Mouse (Mus musculus): Measurements from ENCODE around the gene Lhfp.
"Not testable (repeated sequence)": the region's sequence is repeated elsewhere in the genome, so short reads cannot be mapped to it uniquely, and the experiment has no call there.

Lhfp gene

DNA sequence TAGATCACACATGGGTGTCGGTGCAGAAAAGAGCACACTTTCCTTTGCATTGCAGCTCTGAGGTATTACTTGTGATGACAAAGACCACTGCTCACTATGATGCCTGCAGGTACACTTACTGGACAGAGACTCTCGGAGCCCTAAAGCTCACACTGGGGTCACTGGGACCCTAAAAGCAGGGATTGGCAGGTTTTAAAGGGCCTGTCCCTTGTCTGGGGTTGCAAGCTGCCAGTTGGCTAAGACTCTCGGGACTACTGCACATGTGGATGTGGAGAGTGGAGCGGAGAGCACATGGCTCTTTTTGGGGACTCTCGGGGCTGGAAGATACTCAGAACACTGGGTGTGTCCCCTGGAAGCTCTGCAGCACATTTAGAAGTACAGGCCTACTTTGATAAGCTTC, 182.8 kb downstream of the Lhfp start:
- DNase-seq = no peak

DNA sequence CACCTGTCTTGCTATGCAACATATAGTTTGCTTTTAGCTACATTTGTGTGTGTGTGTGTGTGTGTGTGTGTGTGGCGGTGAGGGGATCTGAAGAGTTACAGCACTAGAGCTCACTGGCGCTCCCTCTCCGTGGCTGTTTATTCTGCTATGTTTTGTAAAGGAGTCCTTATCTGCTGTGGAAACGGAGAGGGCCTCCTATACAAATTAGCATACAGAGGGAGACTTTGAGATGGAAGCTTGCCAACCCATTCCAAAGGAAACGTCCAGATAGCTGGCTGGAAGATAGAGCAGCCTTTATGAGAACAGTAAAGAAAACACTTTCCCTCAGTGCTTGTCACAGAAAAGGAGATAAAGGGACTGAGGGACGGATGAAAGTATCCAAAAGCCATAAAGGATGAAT, 184.4 kb downstream of the Lhfp start:
- no peak for DNase-seq

- no peak for DNase-seq
Measured at GRCm38 (mm10) chr3:53226223-53226622, 184.9 kb downstream of the Lhfp start.

- no peak for DNase-seq
Measured at GRCm38 (mm10) chr3:53227866-53228265, 186.5 kb downstream of the Lhfp start.

DNA sequence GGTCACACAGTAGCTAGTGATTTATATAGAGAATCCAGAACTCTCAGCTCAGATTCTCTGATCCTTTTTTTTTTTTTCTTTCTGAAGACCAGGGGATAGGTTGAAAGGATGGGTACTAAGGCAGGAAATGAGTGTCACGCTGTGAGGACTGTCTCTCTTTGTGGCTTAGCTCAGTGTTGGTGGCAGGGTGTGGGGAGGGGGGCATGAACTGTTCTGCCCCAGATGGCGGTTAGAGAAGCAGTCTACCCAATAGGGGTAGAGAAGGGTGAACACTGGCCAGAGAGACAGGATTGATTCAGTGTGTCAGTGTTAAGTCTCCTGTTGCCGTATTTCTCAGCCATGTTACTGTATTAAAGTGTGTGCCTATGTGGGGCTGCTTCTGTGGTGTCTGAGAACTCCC, 189.2 kb downstream of the Lhfp start:
- DNase-seq = no peak

DNA sequence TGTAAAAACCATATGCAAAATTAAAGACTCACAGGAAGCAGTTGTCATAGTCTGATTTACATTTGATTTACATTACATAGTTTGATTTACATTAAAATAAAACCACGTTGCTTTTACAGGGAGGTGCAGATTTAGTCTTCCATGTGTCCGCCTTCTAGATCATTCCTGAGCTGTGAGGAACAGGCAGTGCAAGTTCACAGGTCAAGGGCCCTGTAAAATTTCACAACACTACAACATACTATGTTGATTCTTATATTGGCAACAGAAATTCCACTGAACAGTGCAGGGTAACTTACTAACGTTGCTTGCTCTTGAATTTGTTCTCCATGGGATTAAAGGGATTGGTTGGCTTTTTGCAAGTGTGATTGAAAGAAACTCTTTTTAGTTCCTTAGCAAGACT, 189.8 kb downstream of the Lhfp start:
- no peak for DNase-seq

GRCm38 (mm10) chr3:53232411-53232810, 191.1 kb downstream of the Lhfp start:
- DNase-seq = not testable (repeated sequence)

DNA sequence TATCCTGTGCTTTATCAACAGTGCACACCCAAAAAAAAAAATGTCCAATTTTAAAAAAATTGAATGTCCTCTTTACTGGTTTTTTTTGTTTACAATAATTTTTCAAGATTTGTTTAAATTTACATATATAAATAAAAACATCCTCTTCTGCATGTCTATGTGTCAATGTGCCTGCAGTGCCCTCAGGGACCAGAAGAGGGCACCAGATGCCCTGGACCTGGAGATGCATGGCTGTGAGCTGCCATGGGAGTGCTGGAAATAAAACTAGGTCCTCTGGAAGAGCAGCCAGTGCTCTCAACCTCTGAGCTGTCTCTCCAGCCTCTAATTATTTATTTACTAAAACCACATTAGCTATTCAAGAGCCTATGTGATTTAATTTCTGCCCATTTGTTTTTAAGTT, 193.4 kb downstream of the Lhfp start:
- DNase-seq = no peak

GRCm38 (mm10) chr3:53236471-53236870, 195.1 kb downstream of the Lhfp start:
- no peak for DNase-seq

DNA sequence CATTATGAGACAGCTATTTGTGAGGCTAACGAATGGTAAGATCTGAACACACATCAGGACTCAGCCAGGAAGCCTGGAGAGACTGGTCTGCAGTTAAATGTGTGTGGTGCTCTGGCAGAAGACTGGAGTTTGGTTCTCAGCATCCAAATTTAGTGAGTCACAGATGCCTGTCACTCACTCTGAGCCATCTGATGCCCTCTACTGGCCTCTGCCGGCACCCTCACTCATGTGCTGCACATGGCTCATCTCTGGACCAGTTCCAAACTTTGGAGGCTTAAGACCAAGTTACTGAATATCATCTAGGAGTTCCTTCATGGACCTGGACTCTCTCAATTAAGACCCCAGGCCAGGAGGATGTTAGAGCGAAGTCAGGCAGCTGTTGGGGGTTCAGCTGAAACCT, 198.8 kb downstream of the Lhfp start:
- no peak for DNase-seq

- no peak for DNase-seq
Measured at GRCm38 (mm10) chr3:53245571-53246208, 204.4 kb downstream of the Lhfp start.

GRCm38 (mm10) chr3:53247102-53247501, 205.8 kb downstream of the Lhfp start:
- peak; percentile 19 for DNase-seq

- no peak for DNase-seq
Measured at GRCm38 (mm10) chr3:53248158-53248874, 207.0 kb downstream of the Lhfp start.

DNA sequence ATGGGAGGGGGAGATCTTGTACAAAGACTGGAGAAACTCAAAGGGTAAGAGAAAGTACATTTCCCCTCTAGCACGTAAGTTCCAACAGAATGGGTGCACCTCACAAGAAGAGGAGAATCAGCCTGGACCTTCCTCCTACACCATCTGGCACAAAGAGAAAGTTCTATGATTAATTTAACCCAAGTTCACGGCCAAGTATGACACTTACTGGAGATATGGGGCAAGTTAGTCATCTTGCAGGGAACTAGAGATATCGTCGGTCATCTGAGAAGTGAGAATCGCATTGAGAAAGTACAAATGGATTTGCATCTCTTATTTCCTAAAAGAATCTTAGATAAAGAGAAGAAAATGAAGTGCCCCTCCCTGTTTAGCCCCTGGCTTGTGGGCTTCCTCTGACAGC, 211.2 kb downstream of the Lhfp start:
- no peak for DNase-seq

GRCm38 (mm10) chr3:53253223-53253832, 212.0 kb downstream of the Lhfp start:
- peak; percentile 9 for DNase-seq

GRCm38 (mm10) chr3:53258657-53259158, 217.4 kb downstream of the Lhfp start:
- no peak for DNase-seq

- DNase-seq = no peak
Measured at GRCm38 (mm10) chr3:53266116-53266515, 224.8 kb downstream of the Lhfp start.

GRCm38 (mm10) chr3:53267046-53267445, 225.7 kb downstream of the Lhfp start:
- DNase-seq = no peak

- no peak for DNase-seq
Measured at GRCm38 (mm10) chr3:53273220-53273619, 231.9 kb downstream of the Lhfp start.

GRCm38 (mm10) chr3:53277993-53278392, 236.7 kb downstream of the Lhfp start:
- DNase-seq = no peak

GRCm38 (mm10) chr3:53282005-53282404, 240.7 kb downstream of the Lhfp start:
- not testable (repeated sequence) for DNase-seq

- no peak for DNase-seq
Measured at GRCm38 (mm10) chr3:53284023-53284422, 242.7 kb downstream of the Lhfp start.

DNA sequence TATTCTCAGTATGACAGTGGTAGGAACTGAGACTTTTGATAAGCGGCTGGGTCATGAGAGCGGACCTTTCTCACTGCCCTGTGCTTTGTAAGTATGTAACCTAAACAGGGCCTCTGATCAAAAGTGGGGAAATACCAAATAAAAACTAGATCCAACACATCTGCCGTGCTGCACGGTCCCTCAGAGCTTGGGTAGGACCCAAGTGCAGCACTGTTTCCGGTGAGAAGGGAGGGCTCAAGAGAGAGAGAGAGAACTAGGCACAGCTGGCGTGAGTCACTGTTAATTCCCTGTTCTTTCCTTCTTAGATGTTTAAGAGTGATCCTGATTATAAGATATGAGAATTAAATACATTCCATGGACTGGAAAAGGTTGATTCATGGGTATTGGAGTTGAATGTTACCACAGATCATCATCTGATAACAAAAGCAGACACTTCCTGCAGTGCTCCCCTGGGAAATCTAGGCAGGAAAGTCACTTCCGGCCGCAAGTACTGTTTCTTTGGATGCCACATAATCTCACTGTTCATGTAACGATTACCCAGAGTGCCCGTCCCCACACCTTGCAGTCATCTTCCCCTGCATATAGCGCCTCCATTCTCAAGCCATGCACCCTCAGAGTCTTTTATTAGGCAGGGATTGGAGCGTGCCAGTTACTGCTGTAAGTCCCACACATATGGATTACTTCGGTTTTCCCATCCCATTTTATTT, 243.3 kb downstream of the Lhfp start:
- DNase-seq = no peak

Data from liver (tissue).